Mouse (Mus musculus) embryonic facial prominence, embryonic 15.5 days (tissue): Measurements from ENCODE around the gene Cmtm7. TPM values are rescaled to one million over a fixed set of nuclear protein-coding genes. Genes with fewer than 3 reads are reported as not detected.

ENCODE experiments used
- ATAC-seq: fragments of 200-750 bp; cut with Nextera tagmentation; 2 replicates; pipeline ENCODE4 v1.8.0; 2017; ENCODE audit warnings: low read depth, moderate TSS enrichment; ENCODE audit not compliant: insufficient number of reproducible peaks, low FRiP score, low TSS enrichment
- H3K27ac ChIP-seq: fragments of 300-500 bp; sonication (generic); replicated peaks from 2 replicates; pipeline ENCODE4 v1.5.1; 2015; ENCODE audit warnings: mild to moderate bottlenecking, inconsistent platforms
- H3K27me3 ChIP-seq: fragments of 300-500 bp; sonication (generic); 2 replicates; pipeline ENCODE4 v1.6.1; 2015; ENCODE audit warnings: inconsistent platforms
- H3K36me3 ChIP-seq: fragments of 300-500 bp; sonication (generic); 2 replicates; pipeline ENCODE4 v1.6.1; 2015; ENCODE audit warnings: mild to moderate bottlenecking, inconsistent platforms
- H3K4me1 ChIP-seq: fragments of 300-500 bp; sonication (generic); 2 replicates; pipeline ENCODE4 v1.6.1; 2015; ENCODE audit warnings: inconsistent platforms
- H3K4me2 ChIP-seq: fragments of 300-500 bp; sonication (generic); replicated peaks from 2 replicates; pipeline ENCODE4 v1.6.1; 2015; ENCODE audit warnings: mild to moderate bottlenecking, inconsistent platforms
- H3K4me3 ChIP-seq: fragments of 300-500 bp; sonication (generic); replicated peaks from 2 replicates; pipeline ENCODE4 v1.5.1; 2015; ENCODE audit warnings: mild to moderate bottlenecking, inconsistent platforms
- H3K9ac ChIP-seq: fragments of 300-500 bp; sonication (generic); 2 replicates; pipeline ENCODE4 v1.6.1; 2015; ENCODE audit warnings: inconsistent platforms
- H3K9me3 ChIP-seq: fragments of 300-500 bp; sonication (generic); replicated peaks from 2 replicates; pipeline ENCODE4 v1.6.1; 2016; ENCODE audit warnings: inconsistent platforms
- WGBS: fragments of 180-500 bp; shearing (Covaris S2); methylation state at CpG from one replicate; pipeline ENCODE4 v1.1.7; 2015; 5-methylcytosine and 5-hydroxymethylcytosine counted together
- polyA plus RNA-seq: library from polyadenylated mRNA; unstranded; fragments of >200 nt; fragmentation: Nextera tagmentation; extraction: Ambion mirVana; gene quantifications from 2 replicates; pipeline ENCODE4 v1.2.1, GENCODE M21; 2015

Gene Cmtm7
- polyA plus RNA-seq, 1 experiment from 2014 or later, result 121 TPM

DNA sequence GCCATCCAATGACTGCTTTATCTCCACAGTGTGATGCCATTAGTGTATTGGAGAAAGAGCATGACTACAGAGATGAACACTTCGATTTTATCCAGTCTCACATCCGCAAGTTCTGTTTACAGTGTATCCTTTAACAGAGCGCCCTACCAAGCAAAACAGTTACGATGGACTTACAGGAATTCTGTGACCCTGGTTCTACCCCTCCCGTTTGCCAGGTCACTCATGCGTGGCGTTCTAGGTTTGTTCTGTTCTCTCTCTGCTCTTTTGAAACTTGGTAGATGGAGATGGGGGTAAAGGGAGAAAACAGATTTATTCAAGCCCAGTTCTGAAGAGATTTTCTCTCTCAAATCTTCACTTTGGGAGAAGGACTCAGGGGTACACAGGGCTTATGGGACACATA lies 68.2 kb downstream of the Cmtm7 start:
- no peak overlapping the region for H3K4me3 ChIP-seq
- no peak overlapping the region for H3K4me2 ChIP-seq
- H3K27ac ChIP-seq, result no peak overlapping the region
- peaks cover 85% of the 10 kb centered on the region for H3K36me3 ChIP-seq
- H3K9me3 ChIP-seq, result no peaks in the 10 kb centered on the region
- H3K27me3 ChIP-seq, result no peaks in the 10 kb centered on the region
- ATAC-seq, result no peak
- no peaks in the 10 kb centered on the region for H3K4me1 ChIP-seq
- WGBS, result 95% methylated on average over 7 of the region's 7 CpGs
- no peak overlapping the region for H3K9ac ChIP-seq

DNA sequence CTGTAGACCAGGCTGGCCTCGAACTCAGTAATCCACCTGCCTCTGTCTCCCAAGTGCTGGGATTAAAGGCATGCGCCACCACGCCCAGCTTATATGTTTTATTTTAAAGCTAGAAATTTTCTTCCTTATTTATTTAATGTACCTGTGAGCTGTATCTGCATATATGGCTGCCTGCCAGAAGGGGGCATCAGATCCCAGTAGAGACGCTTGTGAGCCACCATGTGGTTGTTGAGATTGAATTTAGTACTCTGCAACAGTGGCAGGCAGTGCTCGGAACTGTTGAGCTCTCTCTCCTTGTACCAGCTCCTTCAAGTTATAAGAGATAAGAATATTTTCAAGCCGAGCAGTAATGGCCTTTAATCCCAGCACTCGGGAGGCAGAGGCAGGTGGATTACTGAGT lies 71.3 kb downstream of the Cmtm7 start:
- ATAC-seq, result no peak
- no peaks in the 10 kb centered on the region for H3K4me1 ChIP-seq
- WGBS, result 78% methylated on average over 7 of the region's 7 CpGs
- no peak overlapping the region for H3K4me2 ChIP-seq
- no peaks in the 10 kb centered on the region for H3K9me3 ChIP-seq
- no peak overlapping the region for H3K27ac ChIP-seq
- H3K36me3 ChIP-seq, result peaks cover 82% of the 10 kb centered on the region
- no peak overlapping the region for H3K4me3 ChIP-seq
- H3K27me3 ChIP-seq, result no peaks in the 10 kb centered on the region
- H3K9ac ChIP-seq, result no peak overlapping the region

DNA sequence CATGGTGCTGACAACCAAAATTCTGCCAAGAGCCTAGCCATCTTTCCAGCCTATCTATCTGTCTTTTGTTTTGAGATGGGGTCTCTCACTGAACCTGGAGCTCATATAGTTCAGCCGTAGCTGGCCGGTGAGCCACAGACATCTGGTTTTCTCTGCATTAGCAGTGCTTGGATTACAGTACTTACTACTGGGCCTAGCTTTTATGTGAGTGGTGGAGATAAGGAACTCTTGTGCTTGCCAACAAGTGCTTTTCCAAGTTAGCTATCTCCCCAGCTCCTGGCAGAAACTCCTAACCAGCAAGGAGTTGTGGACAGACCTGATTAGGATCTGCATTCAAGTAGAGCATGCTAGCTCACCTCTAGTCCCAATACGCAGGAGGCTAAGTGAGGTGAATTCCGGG lies 73.9 kb downstream of the Cmtm7 start:
- Histone ChIP-seq H3K27me3 (no peaks in the 10 kb centered on the region), H3K4me3 (no peak overlapping the region), H3K4me2 (no peak overlapping the region), H3K4me1 (no peaks in the 10 kb centered on the region), H3K9me3 (no peaks in the 10 kb centered on the region), H3K36me3 (peaks cover 69% of the 10 kb centered on the region), H3K9ac (no peak overlapping the region), H3K27ac (no peak overlapping the region)
- WGBS, result 96% methylated on average over 4 of the region's 4 CpGs
- ATAC-seq, result no peak

Other genes with a start within 250 kb of the Cmtm7 start
- gene Trim71, start 217.5 kb downstream of the Cmtm7 start, polyA plus RNA-seq, result 0.23 and 0.24 TPM in 2 replicates
- gene Cnot10, start 141.7 kb downstream of the Cmtm7 start, polyA plus RNA-seq, result 58.1 and 65.9 TPM in 2 replicates
- 55.8 and 64.7 TPM in 2 replicates for gene Dync1li1, start 93.1 kb downstream of the Cmtm7 start, polyA plus RNA-seq
- 46.9 and 48.1 TPM in 2 replicates for gene Cmtm6, start 50.7 kb downstream of the Cmtm7 start, polyA plus RNA-seq
- 25.2 and 25.3 TPM in 2 replicates for gene Cmtm8, start 62.3 kb upstream of the Cmtm7 start, polyA plus RNA-seq
- gene Gpd1l, start 152.1 kb upstream of the Cmtm7 start, polyA plus RNA-seq, result 14.3 and 14.6 TPM in 2 replicates
- 2.4 and 2.8 TPM in 2 replicates for gene Osbpl10, start 196.7 kb upstream of the Cmtm7 start, polyA plus RNA-seq
- 466 and 641 TPM in 2 replicates for gene Rps27rt, start 200.9 kb upstream of the Cmtm7 start, polyA plus RNA-seq